Mouse (Mus musculus) forebrain, embryonic 15.5 days (tissue): ENCODE measurements around the gene Dhx16. TPM values are rescaled to one million over a fixed set of nuclear protein-coding genes. Genes with fewer than 3 reads are reported as not detected.
A peak's percentile ranks its signal among the peaks of the same experiment; 100 is the strongest.

Source experiments
- ATAC-seq: fragments of 200-750 bp; cut with Nextera tagmentation; replicated peaks from 2 replicates; pipeline ENCODE4 v1.8.0; 2017; ENCODE audit warnings: mild to moderate bottlenecking, moderate TSS enrichment, moderate library complexity
- H3K27ac ChIP-seq: fragments of 300-500 bp; sonication (generic); replicated peaks from 2 replicates; pipeline ENCODE4 v1.5.1; 2015; ENCODE audit warnings: mild to moderate bottlenecking, inconsistent platforms
- H3K27me3 ChIP-seq: fragments of 300-500 bp; sonication (generic); 2 replicates; pipeline ENCODE4 v1.6.1; 2015; ENCODE audit warnings: inconsistent platforms
- H3K36me3 ChIP-seq: fragments of 300-500 bp; sonication (generic); 2 replicates; pipeline ENCODE4 v1.6.1; 2015; ENCODE audit warnings: mild to moderate bottlenecking, inconsistent platforms
- H3K4me1 ChIP-seq: fragments of 300-500 bp; sonication (generic); 2 replicates; pipeline ENCODE4 v1.6.1; 2015; ENCODE audit warnings: inconsistent platforms
- H3K4me2 ChIP-seq: fragments of 300-500 bp; sonication (generic); replicated peaks from 2 replicates; pipeline ENCODE4 v1.6.1; 2015; ENCODE audit warnings: mild to moderate bottlenecking, inconsistent platforms
- H3K4me3 ChIP-seq: fragments of 300-500 bp; sonication (generic); 2 replicates; pipeline ENCODE4 v1.5.1; 2015; ENCODE audit warnings: mild to moderate bottlenecking, inconsistent platforms
- H3K9ac ChIP-seq: fragments of 300-500 bp; sonication (generic); replicated peaks from 2 replicates; pipeline ENCODE4 v1.6.1; 2015; ENCODE audit warnings: mild to moderate bottlenecking, inconsistent platforms
- H3K9me3 ChIP-seq: fragments of 300-500 bp; sonication (generic); 2 replicates; pipeline ENCODE4 v1.6.1; 2016; ENCODE audit warnings: inconsistent platforms
- WGBS: fragments of 180-500 bp; shearing (Covaris S2); methylation state at CpG from one replicate; pipeline ENCODE4 v1.1.7; 2015; ENCODE audit warnings: mixed read lengths; 5-methylcytosine and 5-hydroxymethylcytosine counted together
- polyA plus RNA-seq: library from polyadenylated mRNA; unstranded; fragments of >200 nt; fragmentation: Nextera tagmentation; extraction: Ambion mirVana; gene quantifications from 2 replicates; pipeline ENCODE4 v1.2.1, GENCODE M21; 2015

The Dhx16 gene
- 36.3 and 38.0 TPM in 2 replicates for polyA plus RNA-seq

- H3K4me2 ChIP-seq: peak within 1 kb of the TSS; percentile 87
- H3K9ac ChIP-seq: peak within 1 kb of the TSS; percentile 76
- peak within 1 kb of the TSS; percentile 77 for H3K27ac ChIP-seq
- no peaks in the 10 kb centered on the region for H3K27me3 ChIP-seq
- 5% methylated on average over 66 of the region's 66 CpGs for WGBS
- H3K36me3 ChIP-seq: peaks cover 42% of the 10 kb centered on the region
- ATAC-seq: peak; percentile 93
- H3K4me1 ChIP-seq: peaks cover 16% of the 10 kb centered on the region
- H3K9me3 ChIP-seq: no peaks in the 10 kb centered on the region
- H3K4me3 ChIP-seq: peak within 1 kb of the TSS; percentile 82
Observed at GRCm38 (mm10) chr17:35879245-35880057, at the start of gene Dhx16. Dhx16 (plus strand) TSS chr17:35879819.

GRCm38 (mm10) chr17:35832400-35833238 is 47.0 kb upstream of the Dhx16 start:
- peaks cover 51% of the 10 kb centered on the region for H3K4me1 ChIP-seq
- no peak overlapping the region for H3K9ac ChIP-seq
- no peaks in the 10 kb centered on the region for H3K9me3 ChIP-seq
- WGBS: 64% methylated on average over 8 of the region's 8 CpGs
- H3K36me3 ChIP-seq: peaks cover 61% of the 10 kb centered on the region
- H3K4me3 ChIP-seq: no peak overlapping the region
- H3K27ac ChIP-seq: peak overlapping the region; percentile 7; the same call in 1 of the 2 replicates
- no peak overlapping the region for H3K4me2 ChIP-seq
- H3K27me3 ChIP-seq: no peaks in the 10 kb centered on the region
- ATAC-seq: no peak

GRCm38 (mm10) chr17:35833239-35833751 is 46.3 kb upstream of the Dhx16 start:
- Histone ChIP-seq H3K27ac (peak overlapping the region; percentile 7; the same call in 1 of the 2 replicates), H3K4me3 (no peak overlapping the region), H3K27me3 (no peaks in the 10 kb centered on the region), H3K9ac (no peak overlapping the region), H3K9me3 (no peaks in the 10 kb centered on the region), H3K36me3 (peaks cover 59% of the 10 kb centered on the region), H3K4me2 (peak overlapping the region; percentile 77; the same call in 1 of the 2 replicates), H3K4me1 (peaks cover 51% of the 10 kb centered on the region)
- no peak for ATAC-seq
- 21% methylated on average over 5 of the region's 5 CpGs for WGBS

GRCm38 (mm10) chr17:35833894-35834293 is 45.7 kb upstream of the Dhx16 start:
- Histone ChIP-seq H3K9me3 (no peaks in the 10 kb centered on the region), H3K4me2 (peak overlapping the region; percentile 77), H3K27me3 (no peaks in the 10 kb centered on the region), H3K4me1 (peaks cover 54% of the 10 kb centered on the region), H3K4me3 (no peak overlapping the region; the same call in 1 of the 2 replicates), H3K9ac (0 out of 2 replicates have a peak overlapping the region, but pooled peaks have one; percentile 1), H3K36me3 (peaks cover 54% of the 10 kb centered on the region), H3K27ac (0 out of 2 replicates have a peak overlapping the region, but pooled peaks have one; percentile 15)
- ATAC-seq: no peak
- 54% methylated on average over 5 of the region's 5 CpGs for WGBS

GRCm38 (mm10) chr17:35834696-35835422 is 44.8 kb upstream of the Dhx16 start:
- ATAC-seq: no peak
- peak overlapping the region; percentile 95 for H3K9ac ChIP-seq
- no peaks in the 10 kb centered on the region for H3K9me3 ChIP-seq
- H3K4me2 ChIP-seq: peak overlapping the region; percentile 77
- H3K4me3 ChIP-seq: peak overlapping the region; percentile 81
- no peaks in the 10 kb centered on the region for H3K27me3 ChIP-seq
- 73% methylated on average over 26 of the region's 26 CpGs for WGBS
- peaks cover 54% of the 10 kb centered on the region for H3K36me3 ChIP-seq
- H3K27ac ChIP-seq: 0 out of 2 replicates have a peak overlapping the region, but pooled peaks have one; percentile 97
- H3K4me1 ChIP-seq: peaks cover 57% of the 10 kb centered on the region

GRCm38 (mm10) chr17:35835424-35836140 is 44.0 kb upstream of the Dhx16 start:
- H3K27ac ChIP-seq: peak overlapping the region; percentile 97
- H3K4me3 ChIP-seq: peak overlapping the region; percentile 81
- H3K9ac ChIP-seq: peak overlapping the region; percentile 95
- H3K4me2 ChIP-seq: peak overlapping the region; percentile 77
- H3K27me3 ChIP-seq: no peaks in the 10 kb centered on the region
- WGBS: 69% methylated on average over 26 of the region's 26 CpGs
- no peak for ATAC-seq
- H3K9me3 ChIP-seq: no peaks in the 10 kb centered on the region
- peaks cover 54% of the 10 kb centered on the region for H3K4me1 ChIP-seq
- peaks cover 51% of the 10 kb centered on the region for H3K36me3 ChIP-seq

GRCm38 (mm10) chr17:35836178-35836965 is 43.2 kb upstream of the Dhx16 start:
- peak overlapping the region; percentile 81 for H3K4me3 ChIP-seq
- peak overlapping the region; percentile 77 for H3K4me2 ChIP-seq
- H3K27ac ChIP-seq: peak overlapping the region; percentile 97
- H3K36me3 ChIP-seq: peaks cover 45% of the 10 kb centered on the region
- peak overlapping the region; percentile 95 for H3K9ac ChIP-seq
- H3K4me1 ChIP-seq: peaks cover 54% of the 10 kb centered on the region
- 7% methylated on average over 24 of the region's 24 CpGs for WGBS
- ATAC-seq: no peak
- H3K9me3 ChIP-seq: no peaks in the 10 kb centered on the region
- H3K27me3 ChIP-seq: no peaks in the 10 kb centered on the region

GRCm38 (mm10) chr17:35836991-35837422 is 42.6 kb upstream of the Dhx16 start:
- peaks cover 58% of the 10 kb centered on the region for H3K4me1 ChIP-seq

GRCm38 (mm10) chr17:35837487-35837886 is 42.1 kb upstream of the Dhx16 start:
- peak overlapping the region; percentile 97 for H3K27ac ChIP-seq
- WGBS: 0% methylated on average over 18 of the region's 18 CpGs
- peaks cover 59% of the 10 kb centered on the region for H3K4me1 ChIP-seq
- peak overlapping the region; percentile 95 for H3K9ac ChIP-seq
- no peak for ATAC-seq
- 0 out of 2 replicates have a peak overlapping the region, but pooled peaks have one; percentile 77 for H3K4me2 ChIP-seq
- no peaks in the 10 kb centered on the region for H3K27me3 ChIP-seq
- peak overlapping the region; percentile 81 for H3K4me3 ChIP-seq
- H3K9me3 ChIP-seq: no peaks in the 10 kb centered on the region
- peaks cover 36% of the 10 kb centered on the region for H3K36me3 ChIP-seq

More at GRCm38 (mm10) chr17:35836991-35837422, 42.6 kb upstream of the Dhx16 start:
- Histone ChIP-seq H3K27me3 (no peaks in the 10 kb centered on the region), H3K4me2 (peak overlapping the region; percentile 77), H3K4me3 (peak overlapping the region; percentile 81), H3K9me3 (no peaks in the 10 kb centered on the region), H3K36me3 (peaks cover 41% of the 10 kb centered on the region), H3K27ac (peak overlapping the region; percentile 97), H3K9ac (peak overlapping the region; percentile 95)
- ATAC-seq: peak; percentile 31
- 1% methylated on average over 23 of the region's 25 CpGs for WGBS

- Histone ChIP-seq H3K9ac (peak within 1 kb of the TSS; percentile 95), H3K27me3 (no peaks in the 10 kb centered on the region), H3K27ac (peak within 1 kb of the TSS; percentile 97), H3K9me3 (no peaks in the 10 kb centered on the region), H3K4me3 (peak within 1 kb of the TSS; percentile 81), H3K4me2 (peak within 1 kb of the TSS; percentile 77), H3K4me1 (peaks cover 59% of the 10 kb centered on the region), H3K36me3 (peaks cover 30% of the 10 kb centered on the region)
- WGBS: 1% methylated on average over 29 of the region's 29 CpGs
- peak; percentile 80 for ATAC-seq
Observed at GRCm38 (mm10) chr17:35838122-35838544, 41.5 kb upstream of the Dhx16 start, which contains the start of gene Tubb5. Tubb5 (minus strand) TSS chr17:35838306.
